Mouse (Mus musculus) G1E (cell line): ENCODE data around the gene Tmc6. TPM values are rescaled to one million over a fixed set of nuclear protein-coding genes. Genes with fewer than 3 reads are reported as not detected.

Source experiments
- ATAC-seq: 2 replicates; pipeline ENCODE4 v1.8.0; 2016; ENCODE audit warnings: mild to moderate bottlenecking; ENCODE audit not compliant: insufficient number of reproducible peaks, poor library complexity, low FRiP score, severe bottlenecking; ENCODE audit errors: extremely low read depth
- DNase-seq: peaks from one replicate; pipeline ENCODE4 v3.0.0; 2012; ENCODE audit warnings: low spot score
- H3K27me3 ChIP-seq: 2 replicates; pipeline ENCODE4 v1.6.1; 2012; ENCODE audit warnings: mild to moderate bottlenecking, low read length, inconsistent platforms; ENCODE audit not compliant: insufficient read depth
- H3K36me3 ChIP-seq: replicated peaks from 2 replicates; pipeline ENCODE3; 2012; ENCODE audit warnings: mild to moderate bottlenecking, inconsistent platforms
- H3K4me1 ChIP-seq: 2 replicates; pipeline ENCODE4 v1.6.1; 2012; ENCODE audit warnings: low read depth, low read length, inconsistent platforms, mixed read lengths; ENCODE audit not compliant: insufficient read depth
- H3K4me3 ChIP-seq: 2 replicates; pipeline ENCODE4 v1.5.1; 2012; ENCODE audit warnings: low read depth, mild to moderate bottlenecking, inconsistent platforms, low read length, moderate library complexity, mixed read lengths
- H3K9me3 ChIP-seq: replicated peaks from 2 replicates; pipeline ENCODE4 v1.6.1; 2012; ENCODE audit warnings: inconsistent platforms
- CTCF ChIP-seq: IDR thresholded peaks from 2 replicates; pipeline ENCODE4 v1.5.1; 2012; ENCODE audit warnings: low read depth, low read length, inconsistent platforms, mixed read lengths
- GATA1 ChIP-seq: IDR thresholded peaks from 2 replicates; pipeline ENCODE4 v1.6.1; 2012; ENCODE audit warnings: borderline replicate concordance, low read length, inconsistent platforms, mixed read lengths
- GATA2 ChIP-seq: IDR thresholded peaks from 2 replicates; pipeline ENCODE4 v1.6.1; 2012; ENCODE audit warnings: low read depth, low read length, inconsistent platforms, borderline replicate concordance
- POLR2AphosphoS5 ChIP-seq: IDR thresholded peaks from 2 replicates; pipeline ENCODE4 v1.6.1; 2012; ENCODE audit warnings: low read depth, low read length, inconsistent platforms; ENCODE audit not compliant: insufficient replicate concordance
- TAL1 ChIP-seq: conservative IDR thresholded peaks from 2 replicates; pipeline ENCODE4 v1.6.1; 2012; ENCODE audit warnings: low read depth, low read length, inconsistent platforms, mixed read lengths
- polyA plus RNA-seq: library from polyadenylated mRNA; stranded (reverse); fragments of >175 nt; gene quantifications from 2 replicates; pipeline ENCODE4 v1.2.3, GENCODE M21; 2012
- total RNA-seq, 2 experiments: library from RNA; stranded (forward) in 1 of 2; stranded (reverse) in 1 of 2; fragments of 200-1000 nt in 1 of 2; fragments of >200 nt in 1 of 2; fragmentation: Nextera tagmentation in 1 of 2; gene quantifications; 2 replicates each; pipeline ENCODE4 v1.2.3; 2014 to 2017

Gene Tmc6
- total and polyA plus RNA-seq, 3 experiments = 9.6 to 27.3 (median 25.3) TPM

DNA sequence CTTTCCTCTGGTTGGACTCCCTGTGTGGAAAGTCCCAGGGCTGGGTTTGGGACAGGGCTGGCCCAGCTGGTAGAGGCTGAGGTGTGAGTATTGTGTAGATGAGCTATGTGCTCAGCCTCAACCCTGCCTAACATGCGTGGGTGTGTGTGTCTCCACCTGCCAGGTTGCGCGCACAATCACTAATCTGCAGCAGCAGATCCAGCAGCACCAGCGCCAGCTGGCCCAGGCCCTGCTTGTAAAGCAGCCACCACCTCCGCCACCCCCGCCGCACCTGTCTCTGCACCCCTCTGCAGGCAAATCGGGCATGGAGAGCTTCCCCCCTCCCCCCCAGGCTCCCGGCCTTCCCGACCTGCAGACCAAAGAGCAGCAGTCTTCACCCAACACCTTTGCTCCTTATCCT lies 32.6 kb downstream of the Tmc6 start:
- Histone ChIP-seq H3K4me1 (peaks cover 3% of the 10 kb centered on the region; the same call in 1 of the 2 replicates), H3K9me3 (no peaks in the 10 kb centered on the region), H3K27me3 (no peaks in the 10 kb centered on the region), H3K4me3 (no peak overlapping the region), H3K36me3 (peaks cover 97% of the 10 kb centered on the region)
- no peak for ATAC-seq
- TF ChIP-seq GATA2 (no peak), GATA1 (no peak), CTCF (no peak), TAL1 (no peak), POLR2AphosphoS5 (no peak)
- DNase-seq = no peak

DNA sequence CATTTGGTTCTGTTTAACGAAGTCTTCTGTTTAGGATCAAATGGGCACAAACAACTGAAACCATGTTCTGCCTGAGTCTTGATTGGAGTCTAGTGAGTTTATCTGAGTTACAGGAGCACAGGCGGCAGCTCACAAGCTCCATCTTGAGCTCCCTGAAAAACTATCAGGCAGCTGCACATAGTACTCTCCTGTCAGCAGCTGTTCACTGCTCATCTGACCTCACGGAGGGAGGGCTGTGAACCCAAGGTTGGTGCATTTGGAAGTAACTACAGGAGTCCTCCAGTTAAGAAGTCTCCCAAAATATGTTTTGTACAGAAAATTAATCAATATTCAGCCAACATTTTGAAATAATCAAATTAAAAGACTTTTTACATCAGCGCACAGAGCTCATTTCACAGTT lies 33.4 kb downstream of the Tmc6 start:
- peaks cover 96% of the 10 kb centered on the region for H3K36me3 ChIP-seq
- no peaks in the 10 kb centered on the region for H3K27me3 ChIP-seq
- TF ChIP-seq POLR2AphosphoS5 (no peak), GATA2 (no peak), TAL1 (no peak), CTCF (no peak), GATA1 (no peak)
- no peak overlapping the region for H3K4me3 ChIP-seq
- ATAC-seq = no peak
- H3K4me1 ChIP-seq = peaks cover 3% of the 10 kb centered on the region; the same call in 1 of the 2 replicates
- no peaks in the 10 kb centered on the region for H3K9me3 ChIP-seq
- DNase-seq = no peak

DNA sequence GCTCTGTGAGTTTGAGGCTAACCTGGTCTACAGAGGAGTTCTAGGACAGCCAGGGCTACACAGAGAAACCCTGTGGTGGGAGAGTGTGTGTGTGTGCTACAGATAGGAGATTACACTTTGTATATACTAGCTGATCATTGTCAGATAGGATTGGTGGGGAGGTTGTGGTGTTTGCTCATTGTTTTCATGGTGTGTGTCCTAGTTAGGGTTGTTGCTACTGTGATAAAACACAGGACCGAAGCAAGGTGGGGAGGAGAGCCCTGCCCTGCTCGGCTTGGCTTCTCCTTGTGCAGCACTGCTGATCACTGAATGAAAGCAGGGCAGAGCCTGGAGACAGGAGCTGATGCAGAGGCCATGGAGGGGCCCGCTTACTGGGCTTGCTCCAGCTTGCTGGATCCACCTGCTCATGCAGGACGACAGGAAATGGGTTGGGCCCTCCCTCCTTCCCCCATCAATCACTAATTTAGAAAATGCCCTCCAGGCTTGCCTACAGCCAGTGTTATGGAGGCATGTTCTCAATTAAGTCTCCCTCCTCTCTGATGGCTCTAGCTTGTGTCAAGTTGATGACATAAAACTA lies 38.5 kb downstream of the Tmc6 start:
- peaks cover 98% of the 10 kb centered on the region for H3K36me3 ChIP-seq
- H3K4me1 ChIP-seq = peaks cover 3% of the 10 kb centered on the region; the same call in 1 of the 2 replicates
- ATAC-seq (no peak), DNase-seq (no peak)
- TF ChIP-seq TAL1 (no peak), CTCF (no peak), POLR2AphosphoS5 (no peak), GATA1 (no peak), GATA2 (no peak)
- no peak overlapping the region for H3K4me3 ChIP-seq
- no peaks in the 10 kb centered on the region for H3K27me3 ChIP-seq
- no peaks in the 10 kb centered on the region for H3K9me3 ChIP-seq

DNA sequence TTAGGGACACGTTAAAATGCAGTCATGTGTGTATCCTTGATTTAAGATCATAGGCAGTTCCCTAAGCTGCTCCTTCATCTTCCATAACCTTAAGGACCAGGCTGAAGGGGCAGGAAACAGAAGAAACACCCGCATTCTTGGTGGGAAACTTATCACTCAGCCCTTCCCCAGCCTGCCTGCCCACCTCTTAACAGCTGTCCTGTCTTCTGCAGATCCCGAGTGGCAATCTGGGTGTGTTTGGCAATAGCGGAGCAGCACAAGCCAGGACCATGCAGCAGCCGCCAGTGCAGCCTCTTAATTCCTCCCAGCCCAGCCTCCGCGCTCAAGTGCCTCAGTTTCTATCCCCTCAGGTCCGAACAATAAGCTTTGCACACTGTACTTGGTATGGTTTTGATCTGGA lies 39.3 kb downstream of the Tmc6 start:
- no peak for TF ChIP-seq GATA2
- no peak for TF ChIP-seq POLR2AphosphoS5
- no peak for TF ChIP-seq TAL1
- TF ChIP-seq GATA1 = no peak
- TF ChIP-seq CTCF = no peak
- no peaks in the 10 kb centered on the region for H3K4me1 ChIP-seq
- no peaks in the 10 kb centered on the region for H3K9me3 ChIP-seq
- H3K27me3 ChIP-seq = no peaks in the 10 kb centered on the region
- ATAC-seq (no peak), DNase-seq (no peak)
- H3K36me3 ChIP-seq = peaks cover 98% of the 10 kb centered on the region
- H3K4me3 ChIP-seq = no peak overlapping the region

DNA sequence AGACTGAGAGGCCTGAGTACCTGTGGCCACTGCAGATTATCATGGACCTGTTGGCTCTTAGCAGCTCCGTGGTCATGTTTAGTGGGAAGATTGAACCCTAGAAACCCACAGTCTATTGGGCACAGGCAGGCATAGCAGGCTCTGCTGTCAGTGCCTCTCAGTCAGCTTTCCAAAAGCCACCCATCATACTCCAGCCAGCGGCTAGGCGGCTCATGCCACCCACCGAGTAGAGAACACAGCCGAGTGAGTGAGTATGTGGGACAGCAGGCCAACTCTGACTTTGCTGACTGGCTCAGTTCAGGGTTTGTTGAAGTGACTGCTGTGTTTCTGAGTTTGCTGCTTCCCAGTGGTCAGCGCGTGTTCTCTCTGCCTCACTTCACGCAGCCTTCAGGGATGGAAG lies 39.8 kb downstream of the Tmc6 start:
- DNase-seq = no peak
- H3K36me3 ChIP-seq = peaks cover 97% of the 10 kb centered on the region
- H3K27me3 ChIP-seq = no peaks in the 10 kb centered on the region
- H3K9me3 ChIP-seq = no peaks in the 10 kb centered on the region
- H3K4me3 ChIP-seq = no peak overlapping the region
- TF ChIP-seq GATA2 (no peak), TAL1 (no peak), POLR2AphosphoS5 (no peak), CTCF (no peak), GATA1 (no peak)
- no peak for ATAC-seq
- H3K4me1 ChIP-seq = no peaks in the 10 kb centered on the region

DNA sequence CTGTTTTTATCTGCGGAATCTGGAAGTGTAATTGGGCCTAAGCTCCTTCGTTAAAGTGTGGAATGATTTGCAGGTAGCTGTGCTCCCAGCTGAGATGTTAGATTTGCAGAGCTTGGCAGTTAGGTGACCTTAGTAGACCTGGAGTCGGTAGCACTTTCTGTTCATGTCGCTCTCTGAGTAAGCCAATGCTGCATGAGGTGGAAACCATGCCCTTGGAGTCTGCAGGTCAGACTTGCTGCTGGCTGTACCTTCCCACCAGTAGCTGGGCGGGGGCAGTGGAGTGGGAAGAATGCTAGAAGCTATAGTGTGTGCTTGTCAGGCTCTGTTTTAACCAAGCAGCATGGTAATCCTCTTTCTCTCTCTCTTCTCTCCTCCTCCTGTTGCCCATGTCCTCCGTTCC lies 40.9 kb downstream of the Tmc6 start:
- H3K36me3 ChIP-seq = peaks cover 97% of the 10 kb centered on the region
- no peak for TF ChIP-seq GATA1
- no peak for TF ChIP-seq GATA2
- no peak for TF ChIP-seq CTCF
- TF ChIP-seq TAL1 = no peak
- no peak for TF ChIP-seq POLR2AphosphoS5
- H3K9me3 ChIP-seq = no peaks in the 10 kb centered on the region
- no peaks in the 10 kb centered on the region for H3K4me1 ChIP-seq
- H3K4me3 ChIP-seq = no peak overlapping the region
- H3K27me3 ChIP-seq = no peaks in the 10 kb centered on the region
- ATAC-seq (no peak), DNase-seq (no peak)

DNA sequence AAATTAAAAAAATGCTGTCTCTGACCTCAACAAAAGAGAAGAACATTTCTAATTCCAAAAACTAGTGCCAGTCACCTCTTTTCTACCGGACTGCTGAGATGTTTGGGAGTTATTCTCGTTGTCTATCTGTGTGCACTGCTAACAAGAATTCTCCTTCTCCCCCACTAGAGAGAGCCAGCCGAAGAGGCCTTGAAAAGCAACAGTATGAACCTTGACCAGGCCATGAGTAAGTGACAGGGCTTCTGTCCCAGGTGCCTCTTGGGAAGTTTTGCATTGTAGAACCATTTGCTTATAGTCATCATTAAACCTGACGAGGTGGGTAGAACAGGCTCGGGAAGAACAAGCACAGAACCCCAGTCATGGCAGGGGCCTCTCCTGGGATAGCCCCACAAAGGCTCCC lies 43.9 kb downstream of the Tmc6 start:
- H3K36me3 ChIP-seq = peaks cover 97% of the 10 kb centered on the region
- TF ChIP-seq TAL1 (no peak), POLR2AphosphoS5 (no peak), GATA2 (no peak), CTCF (no peak), GATA1 (no peak)
- H3K4me1 ChIP-seq = no peaks in the 10 kb centered on the region
- no peaks in the 10 kb centered on the region for H3K27me3 ChIP-seq
- no peaks in the 10 kb centered on the region for H3K9me3 ChIP-seq
- no peak for ATAC-seq
- no peak overlapping the region for H3K4me3 ChIP-seq
- no peak for DNase-seq
